Comparison of ENCODE assay signal across 1 mouse cellular context in the genomic region with DNA sequence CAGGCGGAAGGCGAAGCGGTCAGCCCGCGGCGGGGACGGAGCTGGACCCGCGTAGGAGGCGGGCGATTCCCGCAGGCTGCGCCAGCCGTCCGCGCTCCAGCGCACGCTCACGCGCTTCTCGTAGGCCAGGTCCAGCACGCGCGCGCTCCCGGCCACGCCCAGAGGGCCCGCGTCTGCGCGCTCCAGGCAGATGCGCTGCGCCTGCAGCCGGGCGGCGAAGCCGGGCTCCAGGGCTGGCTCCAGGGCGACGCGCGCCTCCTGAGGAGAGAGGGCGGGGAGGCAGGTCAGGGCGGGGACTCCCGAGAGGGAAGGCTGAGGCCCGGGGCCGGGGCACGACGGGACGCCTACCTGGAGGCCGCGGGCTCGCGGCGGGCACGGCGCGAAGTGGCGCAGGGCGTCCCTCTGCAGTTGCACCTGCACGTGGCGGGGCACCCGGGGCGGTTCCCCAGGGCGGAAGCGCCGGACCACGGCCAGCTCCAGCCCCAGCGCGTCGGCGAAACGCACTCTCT.
A peak's percentile ranks its signal among the peaks of the same experiment; 100 is the strongest.
TF ChIP-seq lines count a peak whose summit lies in the region.

No protein-coding gene starts in this region.

TF ChIP-seq in CH12.LX, 34 proteins besides CTCF, POLR2A, EP300 and RAD21 (continued from another document):
- TF ChIP-seq ELF1 (IDR thresholded peaks at IDR 0.05; ENCODE audit: low read depth, low read length): peak; percentile 57; the same call in 1 of the 2 replicates
- no peak for TF ChIP-seq USF1 (IDR thresholded peaks at IDR 0.05; ENCODE audit: low read depth, low read length)
- no peak for TF ChIP-seq CHD2 (IDR thresholded peaks at IDR 0.05; ENCODE audit: low read length)
- TF ChIP-seq SIN3A (IDR thresholded peaks at IDR 0.05; ENCODE audit: low read length): peak; percentile 47; the same call in 1 of the 2 replicates
- TF ChIP-seq IRF4 (IDR thresholded peaks at IDR 0.05; ENCODE audit: low read depth, low read length): no peak; the same call in 1 of the 2 replicates
- TF ChIP-seq RCOR1 (conservative IDR thresholded peaks at IDR 0.05; ENCODE audit: low read depth, low read length): no peak
- TF ChIP-seq NRF1 (IDR thresholded peaks at IDR 0.05; ENCODE audit: low read depth, low read length): peak; percentile 84
- peak; percentile 93 for TF ChIP-seq MXI1 (IDR thresholded peaks at IDR 0.05; ENCODE audit: low read depth, low read length)
- TF ChIP-seq GABPA (IDR thresholded peaks at IDR 0.05; ENCODE audit: insufficient replicate concordance, low read depth, low read length): no peak
- peak; percentile 72 for TF ChIP-seq NELFE (IDR thresholded peaks at IDR 0.05; ENCODE audit: low read depth, low read length)
- no peak for TF ChIP-seq MEF2A (IDR thresholded peaks at IDR 0.05; ENCODE audit: borderline replicate concordance, low read depth, low read length)
- TF ChIP-seq UBTF (IDR thresholded peaks at IDR 0.05; ENCODE audit: low read depth, low read length): peak; percentile 90
- TF ChIP-seq KAT2A (IDR thresholded peaks at IDR 0.05; ENCODE audit: insufficient replicate concordance, low read length): no peak
- no peak for TF ChIP-seq TBP (conservative IDR thresholded peaks at IDR 0.05; ENCODE audit: low read depth, low read length)
- TF ChIP-seq TCF12 (IDR thresholded peaks at IDR 0.05; ENCODE audit: low read depth, low read length): peak; percentile 67
- peak; percentile 84; the same call in 1 of the 2 replicates for TF ChIP-seq MAX (IDR thresholded peaks at IDR 0.05; ENCODE audit: low read length)
- no peak for TF ChIP-seq JUN (IDR thresholded peaks at IDR 0.05; ENCODE audit: insufficient read depth, low read depth, low read length)
- TF ChIP-seq E2F4 (IDR thresholded peaks at IDR 0.05; ENCODE audit: insufficient replicate concordance, low read depth, low read length): no peak
- no peak for TF ChIP-seq ETS1 (conservative IDR thresholded peaks at IDR 0.05; ENCODE audit: low read depth, low read length)
- TF ChIP-seq PAX5 (IDR thresholded peaks at IDR 0.05; ENCODE audit: low read length): no peak
- TF ChIP-seq ZNF384 (IDR thresholded peaks at IDR 0.05; ENCODE audit: low read depth, low read length): no peak
- TF ChIP-seq HCFC1 (IDR thresholded peaks at IDR 0.05; ENCODE audit: low read depth, low read length): no peak
- TF ChIP-seq ZKSCAN1 (IDR thresholded peaks at IDR 0.05; ENCODE audit: borderline replicate concordance, low read depth, low read length): no peak
- no peak for TF ChIP-seq MAFK (IDR thresholded peaks at IDR 0.05; ENCODE audit: insufficient replicate concordance, low read length)
- peak; percentile 88 for TF ChIP-seq BHLHE40 (IDR thresholded peaks at IDR 0.05; ENCODE audit: low read depth, low read length)
- no peak for TF ChIP-seq USF2 (conservative IDR thresholded peaks at IDR 0.05; ENCODE audit: low read depth, low read length)
- peak; percentile 75 for TF ChIP-seq ZMIZ1 (IDR thresholded peaks at IDR 0.05; ENCODE audit: low read depth, low read length)
- TF ChIP-seq JUND (conservative IDR thresholded peaks at IDR 0.05; ENCODE audit: low read depth, low read length): no peak
- no peak for TF ChIP-seq ZC3H11A (IDR thresholded peaks at IDR 0.05; ENCODE audit: low read depth, low read length)
- TF ChIP-seq MYC (IDR thresholded peaks at IDR 0.05; ENCODE audit: low read depth, low read length): peak; percentile 13; the same call in 1 of the 2 replicates
- no peak for TF ChIP-seq CHD1 (IDR thresholded peaks at IDR 0.05; ENCODE audit: low read depth, low read length)
TF ChIP-seq in CH12.LX: peak in this region for 11.
